Mouse (Mus musculus): ENCODE data around the gene Mtus2. TPM values are rescaled to one million over a fixed set of nuclear protein-coding genes. Genes with fewer than 3 reads are reported as not detected.

Gene Mtus2
- polyA plus RNA-seq, 1 experiment from 2014 or later = 49.4 TPM

- Histone ChIP-seq H3K9me3 (ENCODE audit: control insufficient read depth, low read length) (no peaks in the 10 kb centered on the region), H3K4me2 (replicated peaks) (no peak overlapping the region), H3K27me3 (ENCODE audit: control insufficient read depth, insufficient read depth, low read length) (no peaks in the 10 kb centered on the region), H3K36me3 (replicated peaks; ENCODE audit: control insufficient read depth, insufficient read depth) (no peaks in the 10 kb centered on the region), H3K4me3 (replicated peaks; ENCODE audit: low read length) (no peak overlapping the region), H3K4me1 (replicated peaks; ENCODE audit: control insufficient read depth, insufficient read depth, low read length) (no peaks in the 10 kb centered on the region), H3K9ac (no peak overlapping the region), H3K27ac (0 out of 2 replicates have a peak overlapping the region, but pooled peaks have one; percentile 2)
- ATAC-seq (ENCODE audit: low FRiP score) = no peak
- WGBS = 90% methylated on average over 5 of the region's 5 CpGs
- DNase-seq (ENCODE audit: low spot score) = no peak
Observed at GRCm38 (mm10) chr5:148282631-148283030, 325.5 kb downstream of the Mtus2 start.

DNA sequence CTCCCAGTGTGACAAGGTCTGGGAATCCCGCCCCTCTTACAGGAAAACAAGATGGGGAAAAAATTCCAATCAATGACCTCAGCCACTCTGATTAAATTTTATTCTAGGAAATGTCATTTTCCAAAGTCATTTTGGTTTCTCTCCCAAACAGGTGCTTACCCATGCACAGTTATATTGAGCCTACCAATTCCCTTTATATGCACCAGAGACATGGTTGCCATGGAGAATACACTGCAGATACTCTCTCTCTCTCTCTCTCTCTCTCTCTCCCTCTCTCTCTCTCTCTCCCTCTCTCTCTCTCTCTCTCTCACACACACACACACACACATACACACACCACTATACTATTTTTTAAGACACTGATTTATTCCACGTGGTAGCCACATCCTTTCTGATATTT is 326.1 kb downstream of the Mtus2 start:
- H3K9ac ChIP-seq = no peak overlapping the region
- DNase-seq (ENCODE audit: low spot score) (no peak), ATAC-seq (ENCODE audit: low FRiP score) (no peak)
- no peaks in the 10 kb centered on the region for H3K36me3 ChIP-seq (replicated peaks; ENCODE audit: control insufficient read depth, insufficient read depth)
- no peaks in the 10 kb centered on the region for H3K9me3 ChIP-seq (ENCODE audit: control insufficient read depth, low read length)
- H3K4me1 ChIP-seq (replicated peaks; ENCODE audit: control insufficient read depth, insufficient read depth, low read length) = no peaks in the 10 kb centered on the region
- no peaks in the 10 kb centered on the region for H3K27me3 ChIP-seq (ENCODE audit: control insufficient read depth, insufficient read depth, low read length)
- no peak overlapping the region for H3K4me3 ChIP-seq (replicated peaks; ENCODE audit: low read length)
- H3K27ac ChIP-seq = no peak overlapping the region
- WGBS = 85% methylated on average over 2 of the region's 2 CpGs
- no peak overlapping the region for H3K4me2 ChIP-seq (replicated peaks)

DNA sequence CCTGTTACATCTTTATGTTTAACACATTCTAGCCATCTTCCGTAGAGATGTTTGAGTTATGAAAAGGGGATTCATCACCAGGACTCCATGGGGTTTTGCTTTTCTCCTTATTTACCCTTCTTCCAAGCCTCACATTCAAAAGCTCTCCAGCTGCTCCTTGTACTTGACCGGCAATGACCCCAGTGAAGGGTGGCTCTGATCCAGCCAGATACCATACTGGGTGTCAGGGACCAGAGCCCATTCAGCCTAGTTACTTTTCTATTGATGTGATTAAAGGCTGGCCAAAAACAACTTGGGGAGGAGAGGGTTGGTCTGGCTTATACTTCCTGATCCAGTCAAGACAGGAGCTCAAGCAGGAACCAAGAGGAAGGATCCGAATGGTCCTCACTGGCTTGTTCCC is 326.5 kb downstream of the Mtus2 start:
- Histone ChIP-seq H3K36me3 (replicated peaks; ENCODE audit: control insufficient read depth, insufficient read depth) (no peaks in the 10 kb centered on the region), H3K27ac (no peak overlapping the region), H3K4me3 (replicated peaks; ENCODE audit: low read length) (no peak overlapping the region), H3K27me3 (ENCODE audit: control insufficient read depth, insufficient read depth, low read length) (no peaks in the 10 kb centered on the region), H3K9me3 (ENCODE audit: control insufficient read depth, low read length) (no peaks in the 10 kb centered on the region), H3K4me1 (replicated peaks; ENCODE audit: control insufficient read depth, insufficient read depth, low read length) (no peaks in the 10 kb centered on the region), H3K9ac (no peak overlapping the region), H3K4me2 (replicated peaks) (no peak overlapping the region)
- no peak for ATAC-seq (ENCODE audit: low FRiP score)
- 90% methylated on average over 3 of the region's 3 CpGs for WGBS
- no peak for DNase-seq (ENCODE audit: low spot score)

GRCm38 (mm10) chr5:148287529-148287928 is 330.4 kb downstream of the Mtus2 start:
- Histone ChIP-seq H3K27ac (no peak overlapping the region), H3K4me2 (replicated peaks) (no peak overlapping the region), H3K4me3 (replicated peaks; ENCODE audit: low read length) (no peak overlapping the region), H3K4me1 (replicated peaks; ENCODE audit: control insufficient read depth, insufficient read depth, low read length) (no peaks in the 10 kb centered on the region), H3K27me3 (ENCODE audit: control insufficient read depth, insufficient read depth, low read length) (no peaks in the 10 kb centered on the region), H3K9me3 (ENCODE audit: control insufficient read depth, low read length) (no peaks in the 10 kb centered on the region), H3K36me3 (replicated peaks; ENCODE audit: control insufficient read depth, insufficient read depth) (peaks cover 8% of the 10 kb centered on the region), H3K9ac (no peak overlapping the region)
- ATAC-seq (ENCODE audit: low FRiP score) (no peak), DNase-seq (ENCODE audit: low spot score) (no peak)
- WGBS = 91% methylated on average over 5 of the region's 5 CpGs

DNA sequence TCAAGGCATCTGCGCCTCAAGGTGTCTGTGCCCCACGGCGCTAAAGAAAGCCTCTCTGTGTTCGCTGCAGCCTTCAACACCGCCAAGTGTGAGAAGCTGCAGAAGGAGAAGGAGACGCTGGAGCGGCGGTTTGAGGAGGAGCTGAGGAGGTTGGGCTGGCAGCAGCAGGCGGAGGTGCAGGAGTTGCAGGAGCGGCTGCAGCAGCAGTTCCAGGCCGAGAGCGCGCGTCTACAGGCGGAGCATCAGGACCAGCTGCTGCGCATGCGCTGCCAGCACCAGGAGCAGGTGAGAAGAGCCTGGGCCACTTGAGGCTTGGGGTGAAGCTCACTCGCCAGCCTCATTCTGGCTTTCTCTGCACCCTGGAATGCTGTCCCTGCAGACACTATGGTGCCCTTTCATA is 331.7 kb downstream of the Mtus2 start:
- no peak overlapping the region for H3K27ac ChIP-seq
- H3K9me3 ChIP-seq (ENCODE audit: control insufficient read depth, low read length) = no peaks in the 10 kb centered on the region
- H3K9ac ChIP-seq = no peak overlapping the region
- peaks cover 8% of the 10 kb centered on the region for H3K36me3 ChIP-seq (replicated peaks; ENCODE audit: control insufficient read depth, insufficient read depth)
- ATAC-seq (ENCODE audit: low FRiP score) (no peak), DNase-seq (ENCODE audit: low spot score) (no peak)
- H3K27me3 ChIP-seq (ENCODE audit: control insufficient read depth, insufficient read depth, low read length) = no peaks in the 10 kb centered on the region
- WGBS = 79% methylated on average over 18 of the region's 18 CpGs
- H3K4me2 ChIP-seq (replicated peaks) = no peak overlapping the region
- no peaks in the 10 kb centered on the region for H3K4me1 ChIP-seq (replicated peaks; ENCODE audit: control insufficient read depth, insufficient read depth, low read length)
- H3K4me3 ChIP-seq (replicated peaks; ENCODE audit: low read length) = no peak overlapping the region

DNA sequence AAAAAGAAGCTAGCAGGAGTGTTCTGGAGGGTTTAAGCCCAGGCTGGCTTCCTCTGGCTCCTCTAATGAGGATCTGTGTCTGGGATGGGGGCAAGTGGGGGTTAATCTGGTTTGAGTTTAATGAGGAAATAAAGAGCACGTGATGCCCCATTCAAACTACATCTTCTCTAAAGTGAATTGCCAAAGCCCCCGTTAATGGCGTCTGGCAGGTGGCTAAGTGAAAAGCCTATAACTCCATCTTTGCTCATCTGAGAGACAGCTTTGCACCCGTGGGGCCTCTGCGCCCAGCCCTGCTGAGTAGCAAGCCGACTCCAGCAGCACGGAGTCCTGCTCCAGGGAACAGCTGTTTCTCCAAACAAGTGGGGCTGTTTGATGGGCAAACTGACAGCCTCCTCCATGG is 332.8 kb downstream of the Mtus2 start:
- no peak overlapping the region for H3K4me3 ChIP-seq (replicated peaks; ENCODE audit: low read length)

DNA sequence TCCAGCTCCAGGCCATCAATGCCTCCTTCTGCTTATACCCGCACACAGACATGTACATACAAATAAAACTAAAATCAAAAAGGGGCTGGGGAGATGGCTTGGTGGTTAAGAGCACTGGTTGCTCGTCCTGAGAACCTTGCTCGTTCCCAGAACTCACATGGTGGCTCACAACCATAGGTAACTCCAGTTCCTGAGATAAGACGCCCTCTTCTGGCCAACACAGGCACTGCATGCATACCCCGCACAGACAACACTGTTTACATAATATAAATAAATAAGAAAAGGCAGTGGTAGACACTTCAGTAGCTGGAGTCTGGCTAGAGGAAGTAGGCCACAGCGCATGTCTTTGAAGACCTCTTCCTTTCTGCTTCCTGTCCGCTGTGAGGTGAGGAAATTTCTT is 335.7 kb downstream of the Mtus2 start:
- H3K27ac ChIP-seq = no peak overlapping the region
- no peaks in the 10 kb centered on the region for H3K4me1 ChIP-seq (replicated peaks; ENCODE audit: control insufficient read depth, insufficient read depth, low read length)
- no peak overlapping the region for H3K4me2 ChIP-seq (replicated peaks)
- H3K27me3 ChIP-seq (ENCODE audit: control insufficient read depth, insufficient read depth, low read length) = no peaks in the 10 kb centered on the region
- 77% methylated on average over 7 of the region's 7 CpGs for WGBS
- H3K4me3 ChIP-seq (replicated peaks; ENCODE audit: low read length) = no peak overlapping the region
- ATAC-seq (ENCODE audit: low FRiP score) = no peak
- H3K36me3 ChIP-seq (replicated peaks; ENCODE audit: control insufficient read depth, insufficient read depth) = peaks cover 16% of the 10 kb centered on the region
- no peak overlapping the region for H3K9ac ChIP-seq
- no peaks in the 10 kb centered on the region for H3K9me3 ChIP-seq (ENCODE audit: control insufficient read depth, low read length)
- no peak for DNase-seq (ENCODE audit: low spot score)

More for the DNA sequence above, 332.8 kb downstream of the Mtus2 start:
- no peaks in the 10 kb centered on the region for H3K9me3 ChIP-seq (ENCODE audit: control insufficient read depth, low read length)
- H3K4me2 ChIP-seq (replicated peaks) = no peak overlapping the region
- no peaks in the 10 kb centered on the region for H3K27me3 ChIP-seq (ENCODE audit: control insufficient read depth, insufficient read depth, low read length)
- DNase-seq (ENCODE audit: low spot score) = no peak
- H3K27ac ChIP-seq = no peak overlapping the region
- WGBS = 56% methylated on average over 7 of the region's 7 CpGs
- no peak for ATAC-seq (ENCODE audit: low FRiP score)
- no peaks in the 10 kb centered on the region for H3K4me1 ChIP-seq (replicated peaks; ENCODE audit: control insufficient read depth, insufficient read depth, low read length)
- H3K9ac ChIP-seq = no peak overlapping the region
- peaks cover 8% of the 10 kb centered on the region for H3K36me3 ChIP-seq (replicated peaks; ENCODE audit: control insufficient read depth, insufficient read depth)

- WGBS = 83% methylated on average over 7 of the region's 7 CpGs
- Histone ChIP-seq H3K4me2 (replicated peaks) (no peak overlapping the region), H3K27ac (no peak overlapping the region), H3K9me3 (ENCODE audit: control insufficient read depth, low read length) (no peaks in the 10 kb centered on the region), H3K4me1 (replicated peaks; ENCODE audit: control insufficient read depth, insufficient read depth, low read length) (no peaks in the 10 kb centered on the region), H3K4me3 (replicated peaks; ENCODE audit: low read length) (no peak overlapping the region), H3K9ac (no peak overlapping the region), H3K36me3 (replicated peaks; ENCODE audit: control insufficient read depth, insufficient read depth) (peaks cover 20% of the 10 kb centered on the region), H3K27me3 (ENCODE audit: control insufficient read depth, insufficient read depth, low read length) (no peaks in the 10 kb centered on the region)
- DNase-seq (ENCODE audit: low spot score) (no peak), ATAC-seq (ENCODE audit: low FRiP score) (no peak)
Observed at GRCm38 (mm10) chr5:148293346-148293745, 336.2 kb downstream of the Mtus2 start.

DNA sequence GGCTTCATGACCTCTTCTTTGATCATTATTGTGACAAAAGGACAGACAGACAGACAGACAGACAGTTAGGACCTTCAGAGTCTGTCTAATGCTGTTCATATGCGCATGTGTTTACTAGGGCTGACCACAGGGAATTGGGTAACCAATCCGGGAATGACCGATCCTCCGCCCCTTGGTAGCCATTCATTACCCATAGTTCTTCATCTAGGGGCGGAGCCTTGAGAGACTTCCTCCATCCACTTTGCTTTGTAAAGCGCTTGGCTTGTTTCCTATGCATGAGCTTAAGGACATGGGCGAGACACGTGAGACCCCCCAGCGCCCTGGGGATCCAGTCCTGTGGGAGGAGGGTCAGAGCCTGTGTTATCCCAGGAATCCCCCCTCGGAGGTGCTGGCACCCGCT is 345.8 kb downstream of the Mtus2 start:
- WGBS = 81% methylated on average over 11 of the region's 11 CpGs
- no peak overlapping the region for H3K27ac ChIP-seq
- H3K4me2 ChIP-seq (replicated peaks) = no peak overlapping the region
- H3K27me3 ChIP-seq (ENCODE audit: control insufficient read depth, insufficient read depth, low read length) = no peaks in the 10 kb centered on the region
- no peak for DNase-seq (ENCODE audit: low spot score)
- ATAC-seq (ENCODE audit: low FRiP score) = no peak
- H3K4me1 ChIP-seq (replicated peaks; ENCODE audit: control insufficient read depth, insufficient read depth, low read length) = no peaks in the 10 kb centered on the region
- H3K9ac ChIP-seq = no peak overlapping the region
- no peak overlapping the region for H3K4me3 ChIP-seq (replicated peaks; ENCODE audit: low read length)
- H3K36me3 ChIP-seq (replicated peaks; ENCODE audit: control insufficient read depth, insufficient read depth) = peaks cover 37% of the 10 kb centered on the region
- H3K9me3 ChIP-seq (ENCODE audit: control insufficient read depth, low read length) = no peaks in the 10 kb centered on the region

DNA sequence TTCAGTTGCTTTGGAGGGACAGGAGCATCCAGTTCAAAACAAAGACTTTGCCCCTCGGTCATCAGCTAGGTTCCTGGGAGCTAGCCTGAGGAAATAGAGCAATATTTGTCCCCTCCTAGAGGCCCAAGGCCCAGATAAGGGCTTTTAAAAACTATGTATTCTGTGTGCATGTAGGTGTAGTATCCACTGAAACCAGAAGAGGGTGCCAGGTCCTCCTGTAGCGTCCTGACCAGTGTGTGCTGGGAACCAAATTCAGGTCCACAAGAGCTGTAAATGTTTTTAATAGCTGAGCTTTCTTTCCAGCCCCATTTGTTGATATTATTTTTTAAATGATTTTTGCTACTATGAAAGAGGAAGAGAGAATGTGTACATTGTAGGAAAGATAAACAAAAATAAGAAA is 347.0 kb downstream of the Mtus2 start:
- ATAC-seq (ENCODE audit: low FRiP score) (no peak), DNase-seq (ENCODE audit: low spot score) (no peak)
- Histone ChIP-seq H3K4me3 (replicated peaks; ENCODE audit: low read length) (no peak overlapping the region), H3K27ac (no peak overlapping the region), H3K36me3 (replicated peaks; ENCODE audit: control insufficient read depth, insufficient read depth) (peaks cover 33% of the 10 kb centered on the region), H3K9ac (no peak overlapping the region), H3K4me1 (replicated peaks; ENCODE audit: control insufficient read depth, insufficient read depth, low read length) (no peaks in the 10 kb centered on the region), H3K4me2 (replicated peaks) (no peak overlapping the region), H3K27me3 (ENCODE audit: control insufficient read depth, insufficient read depth, low read length) (no peaks in the 10 kb centered on the region), H3K9me3 (ENCODE audit: control insufficient read depth, low read length) (no peaks in the 10 kb centered on the region)
- WGBS = 92% methylated on average over 2 of the region's 2 CpGs

All from hindbrain, embryonic 14.5 days (tissue).